Mouse (Mus musculus) adipocyte (in vitro differentiated cells): ENCODE measurements at regions not wholly inside any gene's neighbourhood (a gene's known extent, or its start where the extent isn't known, plus 50 kb on each side); places are given as distances from the start of the nearest gene placed in this dataset.

Experiments used
- DNase-seq: peaks from one replicate; pipeline ENCODE4 v3.0.0-alpha.2; 2016; ENCODE audit warnings: low spot score

- DNase-seq, result no peak
Measured at GRCm38 (mm10) chr1:185726324-185726723, 271.7 kb downstream of the Slc30a10 start.

GRCm38 (mm10) chr1:185726811-185727210 lies 272.2 kb downstream of the Slc30a10 start:
- no peak for DNase-seq

GRCm38 (mm10) chr1:185727749-185728148 lies 273.1 kb downstream of the Slc30a10 start:
- DNase-seq, result no peak

- DNase-seq, result no peak
Measured at GRCm38 (mm10) chr1:185728406-185728805, 273.8 kb downstream of the Slc30a10 start.

GRCm38 (mm10) chr1:185731062-185731461 lies 276.4 kb downstream of the Slc30a10 start:
- DNase-seq, result no peak

- DNase-seq, result no peak
Measured at GRCm38 (mm10) chr1:185736773-185737172, 282.1 kb downstream of the Slc30a10 start.

GRCm38 (mm10) chr1:185741034-185741890 lies 286.6 kb downstream of the Slc30a10 start:
- peak; percentile 74 for DNase-seq

GRCm38 (mm10) chr1:185749251-185749650 lies 294.6 kb downstream of the Slc30a10 start:
- DNase-seq, result no peak

- peak; percentile 26 for DNase-seq
Measured at GRCm38 (mm10) chr1:185754486-185755290, 300.0 kb downstream of the Slc30a10 start.

GRCm38 (mm10) chr1:185757376-185757775 lies 302.7 kb downstream of the Slc30a10 start:
- no peak for DNase-seq

GRCm38 (mm10) chr1:185774202-185774601 lies 319.6 kb downstream of the Slc30a10 start:
- peak; percentile 5 for DNase-seq

- no peak for DNase-seq
Measured at GRCm38 (mm10) chr1:185779604-185780003, 325.0 kb downstream of the Slc30a10 start.

GRCm38 (mm10) chr1:185802156-185802555 lies 315.0 kb downstream of the Lyplal1 start:
- no peak for DNase-seq

GRCm38 (mm10) chr1:185814901-185815300 lies 302.2 kb downstream of the Lyplal1 start:
- no peak for DNase-seq

- DNase-seq, result no peak
Measured at GRCm38 (mm10) chr1:185819044-185819443, 298.1 kb downstream of the Lyplal1 start.

GRCm38 (mm10) chr1:185822241-185822640 lies 294.9 kb downstream of the Lyplal1 start:
- no peak for DNase-seq

- no peak for DNase-seq
Measured at GRCm38 (mm10) chr1:185823226-185823625, 293.9 kb downstream of the Lyplal1 start.

- no peak for DNase-seq
Measured at GRCm38 (mm10) chr1:185823956-185824355, 293.2 kb downstream of the Lyplal1 start.

- no peak for DNase-seq
Measured at GRCm38 (mm10) chr1:185827986-185828385, 289.1 kb downstream of the Lyplal1 start.

- DNase-seq, result no peak
Measured at GRCm38 (mm10) chr1:185828486-185828885, 288.6 kb downstream of the Lyplal1 start.

GRCm38 (mm10) chr1:185832059-185832458 lies 285.1 kb downstream of the Lyplal1 start:
- peak; percentile 82 for DNase-seq

- DNase-seq, result no peak
Measured at GRCm38 (mm10) chr1:185834171-185834570, 282.9 kb downstream of the Lyplal1 start.
